Mouse (Mus musculus): Measurements from ENCODE around the gene Chst1. TPM values are rescaled to one million over a fixed set of nuclear protein-coding genes. Genes with fewer than 3 reads are reported as not detected.

Gene Chst1
- 1.3 and 1.6 TPM in 2 replicates for polyA plus RNA-seq (2016; fragmentation: Nextera tagmentation; extraction: Ambion mirVana)

DNA sequence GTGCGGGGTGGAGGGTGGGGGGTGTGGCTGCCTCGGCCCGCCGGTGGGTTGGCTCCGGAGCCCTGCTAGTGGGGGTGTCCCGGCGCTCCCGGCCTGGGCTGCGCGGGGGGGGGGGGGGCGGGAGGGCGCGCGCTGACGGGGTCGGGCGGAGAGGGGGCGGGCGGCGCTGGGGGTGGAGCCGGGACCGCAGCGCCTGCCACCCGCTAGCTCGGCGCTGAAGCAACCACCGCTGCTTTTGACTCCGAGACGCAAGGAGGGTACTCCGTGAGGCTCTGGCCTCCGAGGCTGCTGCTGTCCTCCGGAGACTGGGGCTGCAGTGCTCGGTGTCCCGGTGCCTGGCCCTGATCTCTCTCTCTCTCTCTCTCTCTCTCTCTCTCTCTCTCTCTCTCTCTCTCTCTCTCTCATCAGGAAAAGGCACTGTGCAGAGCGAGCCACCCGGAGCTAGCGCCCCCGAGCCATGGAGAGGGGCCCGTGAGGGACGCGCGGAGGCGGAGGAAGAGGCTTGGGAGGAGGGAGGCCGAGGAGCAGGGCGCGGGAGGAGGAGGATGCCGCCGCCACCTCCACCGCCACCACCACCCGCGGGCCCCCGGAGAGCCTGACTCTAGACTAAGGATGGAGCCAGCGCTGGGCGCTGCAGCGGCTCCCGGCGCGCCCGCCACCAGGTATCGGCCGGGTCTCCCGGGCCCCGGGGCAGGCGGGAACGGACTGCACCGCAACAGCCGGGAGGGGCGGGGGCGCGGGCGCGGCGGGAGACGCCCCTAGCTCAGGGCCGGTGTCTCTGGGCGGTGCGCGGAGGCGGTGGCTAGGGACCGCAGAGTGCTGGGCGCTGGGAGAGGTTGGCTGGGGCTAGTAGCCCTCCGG is at the start of gene Chst1:
Gene Chst1, plus strand, starts transcription at position 221 of the 861 bp plus-strand sequence.
- Histone ChIP-seq H3K27me3 (replicated peaks) (peaks cover 81% of the 10 kb centered on the region), H3K9me3 (replicated peaks) (no peaks in the 10 kb centered on the region), H3K4me3 (peak within 1 kb of the TSS; percentile 61), H3K4me1 (replicated peaks) (peaks cover 10% of the 10 kb centered on the region; the same call in 1 of the 2 replicates), H3K4me2 (peak within 1 kb of the TSS; percentile 100), H3K36me3 (no peaks in the 10 kb centered on the region), H3K27ac (ENCODE audit: poor library complexity, severe bottlenecking) (no peak within 1 kb of the TSS), H3K9ac (peak within 1 kb of the TSS; percentile 73)
- peak; percentile 46; the same call in 1 of the 2 replicates for ATAC-seq (ENCODE audit: insufficient number of reproducible peaks, low FRiP score)
- under 1% methylated on average over 49 of the region's 82 CpGs for WGBS

DNA sequence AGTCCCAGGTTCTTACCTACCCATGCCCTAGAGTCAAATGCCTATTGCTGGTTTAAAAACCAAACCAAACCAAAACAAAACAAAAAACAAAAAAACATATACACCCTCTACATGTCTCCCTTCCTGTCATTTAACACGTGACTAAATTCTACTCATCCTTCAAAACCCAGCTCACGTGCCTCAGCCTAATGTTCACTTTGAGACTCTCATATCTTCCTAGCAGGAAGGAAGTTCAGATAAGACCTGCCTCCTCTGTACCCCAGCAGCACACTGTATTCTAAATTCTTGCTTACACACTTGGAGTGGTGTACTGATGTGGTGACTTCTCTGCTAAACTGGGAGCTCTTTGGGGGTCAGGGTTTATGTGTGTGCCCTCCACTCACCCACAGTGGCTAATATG is 49.5 kb upstream of the Chst1 start:
- 17% methylated on average over 2 of the region's 2 CpGs for WGBS

DNA sequence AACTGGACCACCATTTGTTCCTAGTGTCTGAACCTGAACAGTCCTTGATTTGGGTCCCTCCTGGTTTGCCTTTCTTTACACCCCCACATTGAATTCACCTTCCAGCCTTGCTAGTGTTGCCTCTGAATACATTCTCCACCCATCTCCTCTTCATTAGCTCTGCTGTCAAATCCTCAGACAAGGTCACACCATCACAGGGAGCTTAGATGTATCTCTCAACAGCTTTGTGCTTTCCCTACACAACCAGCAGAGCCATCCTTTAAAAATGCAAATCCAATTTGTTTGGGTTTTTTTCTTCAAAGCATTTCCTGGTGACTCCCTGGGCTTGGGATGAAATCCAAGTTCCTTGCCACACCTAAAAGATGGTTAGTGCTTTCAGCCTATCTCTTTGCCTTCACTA is 45.0 kb upstream of the Chst1 start:
- H3K4me1 ChIP-seq (replicated peaks): peaks cover 24% of the 10 kb centered on the region

More for the DNA sequence above, 49.5 kb upstream of the Chst1 start:
- no peaks in the 10 kb centered on the region for H3K9me3 ChIP-seq (replicated peaks)
- H3K27ac ChIP-seq (ENCODE audit: poor library complexity, severe bottlenecking): no peak overlapping the region
- no peaks in the 10 kb centered on the region for H3K36me3 ChIP-seq
- H3K4me3 ChIP-seq: no peak overlapping the region
- no peak for ATAC-seq (ENCODE audit: insufficient number of reproducible peaks, low FRiP score)
- H3K27me3 ChIP-seq (replicated peaks): peaks cover 7% of the 10 kb centered on the region; the same call in 1 of the 2 replicates
- H3K4me2 ChIP-seq: no peak overlapping the region
- H3K9ac ChIP-seq: no peak overlapping the region
- H3K4me1 ChIP-seq (replicated peaks): peaks cover 17% of the 10 kb centered on the region

DNA sequence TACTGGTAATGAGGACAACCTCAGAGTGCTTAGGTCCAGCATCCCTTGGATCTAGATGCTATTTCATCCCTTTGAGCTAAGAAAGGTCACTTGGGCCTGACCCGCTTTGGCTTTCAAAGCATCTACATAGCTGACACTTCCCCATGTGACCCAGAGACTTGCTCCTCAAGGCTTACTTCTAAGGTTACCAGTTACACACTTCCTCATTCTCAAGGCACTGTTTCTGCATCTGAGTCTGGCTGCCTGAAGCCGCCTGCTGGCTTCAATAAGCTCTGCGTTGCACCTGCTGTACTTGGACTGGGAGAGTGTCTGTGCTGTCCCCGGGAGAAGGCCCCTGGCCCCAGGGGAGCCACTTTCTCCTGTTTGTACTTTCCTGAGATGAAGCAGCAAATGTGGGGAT is 36.6 kb upstream of the Chst1 start:
- 55% methylated on average over 4 of the region's 4 CpGs for WGBS
- ATAC-seq (ENCODE audit: insufficient number of reproducible peaks, low FRiP score): no peak
- Histone ChIP-seq H3K4me2 (no peak overlapping the region), H3K27me3 (replicated peaks) (no peaks in the 10 kb centered on the region; the same call in 1 of the 2 replicates), H3K9ac (no peak overlapping the region), H3K36me3 (no peaks in the 10 kb centered on the region), H3K4me3 (no peak overlapping the region), H3K4me1 (replicated peaks) (no peaks in the 10 kb centered on the region), H3K9me3 (replicated peaks) (peaks cover 11% of the 10 kb centered on the region; the same call in 1 of the 2 replicates), H3K27ac (ENCODE audit: poor library complexity, severe bottlenecking) (no peak overlapping the region)

More for the DNA sequence above, 45.0 kb upstream of the Chst1 start:
- no peaks in the 10 kb centered on the region for H3K9me3 ChIP-seq (replicated peaks)
- no peak overlapping the region for H3K27ac ChIP-seq (ENCODE audit: poor library complexity, severe bottlenecking)
- H3K27me3 ChIP-seq (replicated peaks): no peaks in the 10 kb centered on the region
- H3K36me3 ChIP-seq: no peaks in the 10 kb centered on the region
- ATAC-seq (ENCODE audit: insufficient number of reproducible peaks, low FRiP score): no peak
- H3K4me2 ChIP-seq: no peak overlapping the region
- no peak overlapping the region for H3K9ac ChIP-seq
- H3K4me3 ChIP-seq: no peak overlapping the region

DNA sequence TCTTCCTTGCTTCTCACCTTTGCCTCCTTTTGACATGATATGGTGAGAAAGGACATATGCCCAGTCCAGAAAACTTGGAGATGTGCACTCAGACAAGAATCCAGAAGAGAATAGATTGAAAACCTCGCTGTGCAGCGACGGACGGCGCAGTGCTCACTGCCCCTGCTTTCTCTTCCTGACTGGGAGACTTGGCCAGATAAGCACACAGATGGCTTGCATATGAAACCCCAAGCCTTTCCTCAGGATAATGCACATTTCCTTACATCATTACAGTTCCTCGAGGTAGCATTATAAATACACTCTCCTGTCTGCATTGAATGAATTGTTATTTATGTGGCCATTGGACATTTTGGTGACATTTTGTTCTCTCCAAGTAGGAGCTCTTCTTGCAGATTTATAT is 28.9 kb upstream of the Chst1 start:
- Histone ChIP-seq H3K36me3 (no peaks in the 10 kb centered on the region), H3K4me2 (0 out of 2 replicates have a peak overlapping the region, but pooled peaks have one; percentile 17), H3K4me1 (replicated peaks) (no peaks in the 10 kb centered on the region), H3K9ac (no peak overlapping the region), H3K4me3 (no peak overlapping the region), H3K27ac (ENCODE audit: poor library complexity, severe bottlenecking) (no peak overlapping the region), H3K9me3 (replicated peaks) (peaks cover 6% of the 10 kb centered on the region; the same call in 1 of the 2 replicates), H3K27me3 (replicated peaks) (0 out of 2 replicates have a peak, but pooled peaks cover 6% of the 10 kb centered on the region)
- 59% methylated on average over 6 of the region's 6 CpGs for WGBS
- no peak for ATAC-seq (ENCODE audit: insufficient number of reproducible peaks, low FRiP score)

DNA sequence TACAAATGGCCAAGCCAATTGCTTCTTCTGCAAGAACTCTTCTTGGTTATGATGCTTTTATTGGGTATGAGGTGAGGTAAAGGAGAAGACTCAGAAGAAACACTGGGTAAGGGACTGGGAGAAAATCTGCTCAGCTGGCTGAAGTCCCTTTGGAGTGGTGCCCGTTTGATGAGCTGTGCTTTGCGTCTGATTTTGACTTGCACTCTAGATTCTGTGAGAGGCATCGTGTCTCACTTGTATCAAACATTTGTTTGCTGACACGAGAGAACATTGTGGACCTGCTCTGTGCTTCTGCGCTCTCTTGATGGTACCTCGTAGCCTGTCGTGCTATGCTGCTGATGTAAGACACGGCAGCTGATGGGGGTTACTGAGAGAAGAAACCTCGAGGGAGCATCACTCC is 21.7 kb upstream of the Chst1 start:
- WGBS: 60% methylated on average over 9 of the region's 9 CpGs
- Histone ChIP-seq H3K27ac (ENCODE audit: poor library complexity, severe bottlenecking) (no peak overlapping the region), H3K9me3 (replicated peaks) (no peaks in the 10 kb centered on the region), H3K9ac (no peak overlapping the region), H3K36me3 (no peaks in the 10 kb centered on the region), H3K27me3 (replicated peaks) (no peaks in the 10 kb centered on the region), H3K4me3 (no peak overlapping the region), H3K4me1 (replicated peaks) (no peaks in the 10 kb centered on the region), H3K4me2 (no peak overlapping the region)
- no peak for ATAC-seq (ENCODE audit: insufficient number of reproducible peaks, low FRiP score)

DNA sequence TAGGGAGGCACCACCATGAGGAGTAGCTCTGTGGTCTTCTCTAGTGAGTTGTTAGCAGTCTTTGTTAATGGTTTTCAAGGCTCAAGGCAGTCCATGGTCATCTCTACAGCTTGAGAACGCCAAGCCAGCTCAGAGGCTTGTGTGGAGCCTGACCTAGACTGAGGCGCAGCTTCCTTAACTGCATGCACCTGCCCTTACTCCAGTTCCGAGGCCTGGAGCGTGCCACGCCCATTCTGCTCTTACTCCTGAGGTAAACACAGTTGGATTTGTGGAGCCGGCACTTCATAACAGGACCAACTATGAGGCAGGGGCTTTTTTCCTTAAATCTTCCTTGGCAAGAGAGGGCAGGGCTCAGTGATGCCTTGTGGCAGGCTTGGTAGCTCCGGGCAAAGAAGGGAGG is 18.2 kb upstream of the Chst1 start:
- WGBS: 81% methylated on average over 7 of the region's 7 CpGs
- no peak for ATAC-seq (ENCODE audit: insufficient number of reproducible peaks, low FRiP score)
- H3K4me2 ChIP-seq: no peak overlapping the region
- H3K27ac ChIP-seq (ENCODE audit: poor library complexity, severe bottlenecking): no peak overlapping the region
- no peaks in the 10 kb centered on the region for H3K27me3 ChIP-seq (replicated peaks)
- H3K9me3 ChIP-seq (replicated peaks): no peaks in the 10 kb centered on the region
- H3K4me3 ChIP-seq: no peak overlapping the region
- H3K4me1 ChIP-seq (replicated peaks): no peaks in the 10 kb centered on the region
- no peaks in the 10 kb centered on the region for H3K36me3 ChIP-seq
- H3K9ac ChIP-seq: no peak overlapping the region

DNA sequence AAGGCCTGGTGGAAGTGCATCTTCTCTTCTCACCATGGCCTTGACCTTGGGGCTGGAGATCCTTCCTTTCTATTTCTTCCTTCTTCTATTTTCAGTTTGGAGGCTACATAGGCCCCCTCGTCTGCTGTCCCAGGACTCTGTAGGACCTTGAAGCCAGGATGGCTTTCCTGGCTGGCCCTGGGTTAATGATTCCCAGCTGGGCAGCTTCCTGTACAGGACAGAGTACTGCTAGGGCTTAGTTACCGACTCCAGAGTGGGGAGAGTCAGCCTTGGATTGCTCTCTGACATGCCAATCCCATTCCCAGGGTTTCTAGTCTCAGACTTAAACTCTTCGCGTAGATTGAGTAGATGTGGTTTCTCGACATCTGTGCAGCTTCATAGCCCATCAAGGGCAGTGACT is 16.9 kb upstream of the Chst1 start:
- Histone ChIP-seq H3K4me2 (no peak overlapping the region), H3K4me1 (replicated peaks) (no peaks in the 10 kb centered on the region), H3K4me3 (no peak overlapping the region), H3K9ac (no peak overlapping the region), H3K27ac (ENCODE audit: poor library complexity, severe bottlenecking) (no peak overlapping the region), H3K9me3 (replicated peaks) (no peaks in the 10 kb centered on the region), H3K36me3 (no peaks in the 10 kb centered on the region), H3K27me3 (replicated peaks) (no peaks in the 10 kb centered on the region)
- ATAC-seq (ENCODE audit: insufficient number of reproducible peaks, low FRiP score): no peak
- WGBS: 67% methylated on average over 5 of the region's 5 CpGs

DNA sequence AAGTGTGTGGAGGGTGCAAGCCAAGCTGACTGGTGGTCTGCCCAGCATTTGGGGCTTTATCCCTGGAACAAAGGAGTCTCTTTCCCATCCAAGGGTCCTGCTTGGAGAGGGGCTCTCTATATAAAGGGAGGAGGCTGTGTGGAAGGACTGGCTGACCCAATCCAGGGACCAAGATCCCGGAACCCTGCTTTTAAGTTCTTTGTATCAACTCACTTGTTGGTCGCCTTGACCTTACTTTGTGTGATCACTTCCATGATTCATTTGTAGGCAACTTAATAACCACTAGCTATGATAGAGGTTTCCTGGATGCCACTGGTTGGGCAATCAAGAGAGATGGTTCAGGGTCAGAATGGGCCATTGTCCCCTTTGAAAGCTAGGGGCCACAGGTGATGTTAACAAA is 11.7 kb upstream of the Chst1 start:
- Histone ChIP-seq H3K27ac (ENCODE audit: poor library complexity, severe bottlenecking) (no peak overlapping the region), H3K36me3 (no peaks in the 10 kb centered on the region), H3K4me2 (no peak overlapping the region), H3K9ac (no peak overlapping the region), H3K9me3 (replicated peaks) (no peaks in the 10 kb centered on the region), H3K4me3 (no peak overlapping the region), H3K27me3 (replicated peaks) (peaks cover 10% of the 10 kb centered on the region), H3K4me1 (replicated peaks) (no peaks in the 10 kb centered on the region)
- no peak for ATAC-seq (ENCODE audit: insufficient number of reproducible peaks, low FRiP score)
- WGBS: 88% methylated on average over 2 of the region's 2 CpGs

DNA sequence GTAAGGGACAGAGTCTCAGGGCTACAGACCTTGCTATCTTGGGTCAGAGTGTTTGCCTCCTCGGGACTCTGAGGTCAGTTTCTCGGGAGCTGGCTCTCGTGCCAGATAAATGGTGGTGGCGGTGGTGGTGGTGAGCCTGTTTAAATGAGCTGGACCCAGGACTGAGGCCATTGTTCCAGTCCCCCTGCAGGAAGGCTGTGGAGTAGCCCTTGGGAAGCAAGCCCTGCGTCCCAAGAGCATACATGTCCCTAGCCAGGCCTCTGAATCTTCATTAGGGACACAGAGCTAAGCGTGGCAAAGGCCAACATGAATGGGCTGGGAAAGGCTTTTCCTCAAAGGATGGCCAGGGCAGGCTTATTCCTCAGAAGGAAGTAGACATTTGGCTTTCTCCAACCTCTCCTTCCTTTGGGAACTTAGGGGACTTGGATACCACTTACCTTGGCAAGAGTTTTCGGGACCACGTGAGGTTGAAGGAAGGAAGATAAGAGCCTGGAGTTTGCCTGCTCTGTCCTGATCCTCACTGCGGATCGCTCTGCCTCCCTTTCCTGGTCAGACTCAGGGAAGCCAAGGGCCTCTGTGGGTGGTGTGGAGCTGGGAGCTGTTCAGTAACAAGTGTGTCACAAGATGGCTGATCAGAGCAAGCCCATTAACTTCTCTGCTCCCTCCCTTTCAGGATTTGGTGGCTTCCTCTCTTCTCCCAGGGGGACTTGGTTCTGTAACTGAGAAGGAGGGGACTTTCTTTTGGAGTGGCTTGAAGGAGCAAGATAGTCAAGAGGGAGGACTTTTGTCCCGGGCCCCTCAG is 4.4 kb upstream of the Chst1 start:
- H3K27me3 ChIP-seq (replicated peaks): peaks cover 46% of the 10 kb centered on the region
- H3K36me3 ChIP-seq: no peaks in the 10 kb centered on the region
- no peak overlapping the region for H3K4me3 ChIP-seq
- H3K4me1 ChIP-seq (replicated peaks): peaks cover 2% of the 10 kb centered on the region; the same call in 1 of the 2 replicates
- no peak overlapping the region for H3K9ac ChIP-seq
- 46% methylated on average over 11 of the region's 11 CpGs for WGBS
- no peak for ATAC-seq (ENCODE audit: insufficient number of reproducible peaks, low FRiP score)
- H3K4me2 ChIP-seq: no peak overlapping the region
- H3K9me3 ChIP-seq (replicated peaks): no peaks in the 10 kb centered on the region
- no peak overlapping the region for H3K27ac ChIP-seq (ENCODE audit: poor library complexity, severe bottlenecking)

DNA sequence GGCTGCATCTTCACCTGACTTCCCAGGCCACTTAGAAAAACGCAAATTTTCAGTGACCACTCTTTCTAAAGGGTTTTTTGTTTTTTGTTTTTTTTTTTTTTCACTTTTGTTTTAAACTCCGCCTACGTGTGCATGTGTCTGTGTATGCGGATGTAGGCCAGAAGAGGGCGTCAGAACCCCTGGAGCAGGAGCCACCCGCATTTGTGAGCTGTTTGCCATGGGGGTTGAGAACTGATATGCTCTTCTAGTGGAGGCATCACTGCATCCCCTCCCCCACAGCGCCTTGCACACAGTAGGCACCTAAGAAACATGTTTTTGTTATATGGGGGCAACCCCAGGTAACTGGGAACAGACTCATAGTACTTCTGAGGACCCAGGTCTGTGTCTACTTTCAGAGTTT is 2.2 kb upstream of the Chst1 start:
- Histone ChIP-seq H3K9me3 (replicated peaks) (no peaks in the 10 kb centered on the region), H3K27me3 (replicated peaks) (peaks cover 61% of the 10 kb centered on the region), H3K4me3 (no peak overlapping the region), H3K4me2 (no peak overlapping the region), H3K36me3 (no peaks in the 10 kb centered on the region), H3K27ac (ENCODE audit: poor library complexity, severe bottlenecking) (no peak overlapping the region), H3K4me1 (replicated peaks) (peaks cover 10% of the 10 kb centered on the region; the same call in 1 of the 2 replicates), H3K9ac (no peak overlapping the region)
- 18% methylated on average over 7 of the region's 7 CpGs for WGBS
- no peak for ATAC-seq (ENCODE audit: insufficient number of reproducible peaks, low FRiP score)

Data from heart, embryonic 12.5 days (tissue).